Mouse (Mus musculus) liver, adult 2 months (tissue): Measurements from ENCODE around the gene Tex44. TPM values are rescaled to one million over a fixed set of nuclear protein-coding genes. Genes with fewer than 3 reads are reported as not detected.

Source experiments
- DNase-seq: peaks from one replicate; pipeline ENCODE4 v3.0.0-alpha.2; 2011; ENCODE audit warnings: low read depth, low spot score; ENCODE audit errors: extremely low read depth
- H3K27ac ChIP-seq: fragments of 200-500 bp; replicated peaks from 2 replicates; pipeline ENCODE4 v1.5.1; 2012; ENCODE audit warnings: low read depth, mild to moderate bottlenecking, control low read depth, inconsistent platforms, low read length; ENCODE audit not compliant: insufficient read depth
- H3K27me3 ChIP-seq: fragments of 200-500 bp; 2 replicates; pipeline ENCODE4 v1.6.1; 2012; ENCODE audit warnings: mild to moderate bottlenecking, moderate library complexity, low read length, inconsistent platforms; ENCODE audit not compliant: control insufficient read depth, insufficient read depth
- H3K36me3 ChIP-seq: fragments of 200-500 bp; 2 replicates; pipeline ENCODE4 v1.6.1; 2012; ENCODE audit warnings: low read length, inconsistent platforms; ENCODE audit not compliant: control insufficient read depth, insufficient read depth
- H3K4me1 ChIP-seq: fragments of 200-500 bp; 2 replicates; pipeline ENCODE4 v1.6.1; 2011; ENCODE audit warnings: low read length; ENCODE audit not compliant: control insufficient read depth, insufficient read depth
- H3K4me3 ChIP-seq: fragments of 200-500 bp; 2 replicates; pipeline ENCODE4 v1.5.1; 2011; ENCODE audit warnings: low read depth, mild to moderate bottlenecking, control low read depth, low read length, moderate library complexity; ENCODE audit not compliant: insufficient read depth
- H3K79me2 ChIP-seq: fragments of 200-500 bp; 2 replicates; pipeline ENCODE4 v1.6.1; 2012; ENCODE audit warnings: inconsistent platforms, mild to moderate bottlenecking, low read length, moderate library complexity; ENCODE audit not compliant: control insufficient read depth, insufficient read depth
- H3K9ac ChIP-seq: fragments of 200-500 bp; 2 replicates; pipeline ENCODE4 v1.6.1; 2012; ENCODE audit warnings: low read depth, mild to moderate bottlenecking, control low read depth, inconsistent platforms, low read length
- CTCF ChIP-seq: fragments of 200-500 bp; IDR thresholded peaks from 2 replicates; pipeline ENCODE4 v1.5.1; 2011; ENCODE audit warnings: low read depth, low read length, control low read depth
- POLR2A ChIP-seq: fragments of 200-500 bp; IDR thresholded peaks from 2 replicates; pipeline ENCODE4 v1.6.1; 2011; ENCODE audit warnings: low read length, control low read depth; ENCODE audit not compliant: insufficient read depth; ENCODE audit errors: extremely low read depth
- WGBS: fragments of 180-500 bp; shearing (Covaris S2); methylation state at CpG from one replicate; pipeline ENCODE4 v1.1.7; 2018; 5-methylcytosine and 5-hydroxymethylcytosine counted together
- polyA plus RNA-seq: library from polyadenylated mRNA; depleted of rRNA; stranded (reverse); fragments of >200 nt; gene quantifications from 2 replicates; pipeline ENCODE4 v1.2.3, GENCODE M21; 2012; rRNA removed
- total RNA-seq: library from RNA; depleted of rRNA; stranded (reverse); fragments of >200 nt; gene quantifications from 2 replicates; pipeline ENCODE4 v1.2.3, GENCODE M21; 2014; rRNA removed

Gene Tex44
- total RNA-seq (not detected in 2 replicates), polyA plus RNA-seq (not detected in 2 replicates)

DNA sequence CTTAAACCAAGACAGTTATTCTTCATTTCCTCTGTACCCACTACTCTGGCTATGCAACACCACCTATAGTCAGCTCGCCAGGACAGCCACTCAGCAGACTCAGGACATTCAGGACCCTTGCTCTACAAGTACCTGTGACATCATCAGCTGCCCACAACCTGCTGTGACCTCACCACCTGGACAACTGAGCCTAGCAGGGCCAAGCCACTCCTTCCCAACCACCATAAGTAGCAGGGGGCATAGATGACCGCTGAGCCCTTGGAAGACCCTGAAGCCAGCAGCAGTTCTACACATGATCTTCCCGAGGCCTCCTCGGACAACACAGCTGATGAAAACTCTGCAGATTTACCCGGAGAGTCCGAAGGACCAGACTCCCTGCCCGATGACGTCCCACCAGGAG, at the start of gene Tex44, which contains the start of gene Nmur1:
TSS of gene Tex44 (plus strand) at position 202 of the 400 bp plus-strand sequence.
TSS of gene Nmur1 (minus strand) at position 101 of the 400 bp plus-strand sequence.
- no peak for TF ChIP-seq POLR2A
- TF ChIP-seq CTCF = no peak
- Histone ChIP-seq H3K4me1 (no peaks in the 10 kb centered on the region), H3K36me3 (no peaks in the 10 kb centered on the region), H3K4me3 (no peak within 1 kb of the TSS), H3K9ac (no peak within 1 kb of the TSS), H3K79me2 (no peaks in the 10 kb centered on the region), H3K27me3 (no peaks in the 10 kb centered on the region), H3K27ac (no peak within 1 kb of the TSS)
- no peak for DNase-seq
- 87% methylated on average over 8 of the region's 8 CpGs for WGBS

DNA sequence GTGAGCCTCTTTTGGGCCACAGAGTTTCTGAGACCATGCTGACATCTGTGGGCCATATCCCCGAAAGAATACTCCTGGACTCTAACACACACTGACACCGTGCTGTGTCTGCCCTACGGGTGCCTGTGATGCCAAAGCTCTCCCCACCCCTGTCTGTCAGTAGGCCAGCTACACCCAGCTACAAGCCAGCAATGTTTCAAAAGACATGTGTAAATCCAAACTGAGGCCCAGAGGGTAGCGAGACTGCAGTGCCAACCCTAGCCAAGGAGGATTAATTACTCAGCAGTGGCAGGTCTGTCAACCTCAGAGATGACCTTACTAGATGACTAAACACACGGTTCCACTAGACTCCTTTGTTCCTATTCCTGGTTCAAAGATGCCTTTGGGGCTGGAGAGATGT, 49.8 kb upstream of the Tex44 start:
- DNase-seq = no peak
- 0 out of 2 replicates have a peak, but pooled peaks cover 2% of the 10 kb centered on the region for H3K4me1 ChIP-seq
- no peaks in the 10 kb centered on the region for H3K36me3 ChIP-seq

DNA sequence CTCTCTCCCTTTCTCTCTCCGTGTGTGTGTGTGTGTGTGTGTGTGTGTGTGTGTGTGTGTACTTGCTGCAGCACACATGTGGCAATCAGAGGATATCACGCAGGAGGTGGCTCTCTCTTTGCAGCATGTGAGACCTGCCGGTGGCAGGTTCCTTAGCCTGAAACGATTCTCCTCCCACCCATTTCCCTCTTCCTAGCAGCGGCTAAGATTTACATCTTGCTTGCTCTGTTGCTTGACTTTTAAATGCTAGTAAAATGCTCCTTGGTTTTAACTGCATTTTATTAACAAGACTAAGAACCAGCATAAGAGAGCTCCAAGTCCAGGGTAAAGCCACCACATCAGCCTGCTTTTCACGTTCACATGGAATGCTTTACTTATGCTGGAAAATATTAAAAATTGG, 47.5 kb upstream of the Tex44 start:
- DNase-seq = no peak
- Histone ChIP-seq H3K79me2 (no peaks in the 10 kb centered on the region), H3K4me1 (0 out of 2 replicates have a peak, but pooled peaks cover 2% of the 10 kb centered on the region), H3K4me3 (no peak overlapping the region), H3K9ac (no peak overlapping the region), H3K36me3 (no peaks in the 10 kb centered on the region), H3K27me3 (no peaks in the 10 kb centered on the region), H3K27ac (no peak overlapping the region)
- TF ChIP-seq CTCF (no peak), POLR2A (no peak)
- WGBS = 62% methylated on average over 6 of the region's 6 CpGs

More for the DNA sequence above, 49.8 kb upstream of the Tex44 start:
- TF ChIP-seq POLR2A = no peak
- no peak for TF ChIP-seq CTCF
- 86% methylated on average over 5 of the region's 5 CpGs for WGBS
- Histone ChIP-seq H3K27ac (no peak overlapping the region), H3K4me3 (no peak overlapping the region), H3K79me2 (no peaks in the 10 kb centered on the region), H3K9ac (no peak overlapping the region), H3K27me3 (no peaks in the 10 kb centered on the region)

DNA sequence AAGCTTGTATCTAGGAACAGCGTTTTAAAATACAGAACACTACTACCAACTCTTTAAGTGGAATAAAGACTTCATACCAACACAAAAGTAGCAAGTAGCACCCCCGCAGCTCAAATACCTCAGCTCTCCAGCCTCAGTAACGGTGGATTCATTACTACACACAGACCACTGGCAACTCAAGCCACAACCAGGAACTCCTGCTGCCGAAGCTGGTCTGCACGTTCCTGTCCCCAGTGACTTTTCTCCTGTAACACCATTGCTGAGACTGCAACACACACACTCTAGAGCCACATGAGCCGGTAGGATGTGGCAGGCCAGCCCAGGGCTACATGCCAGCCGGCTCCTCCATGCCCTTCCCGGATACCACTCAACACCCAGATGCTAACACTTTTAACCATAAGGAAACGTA, 47.0 kb upstream of the Tex44 start:
- no peak overlapping the region for H3K9ac ChIP-seq

DNA sequence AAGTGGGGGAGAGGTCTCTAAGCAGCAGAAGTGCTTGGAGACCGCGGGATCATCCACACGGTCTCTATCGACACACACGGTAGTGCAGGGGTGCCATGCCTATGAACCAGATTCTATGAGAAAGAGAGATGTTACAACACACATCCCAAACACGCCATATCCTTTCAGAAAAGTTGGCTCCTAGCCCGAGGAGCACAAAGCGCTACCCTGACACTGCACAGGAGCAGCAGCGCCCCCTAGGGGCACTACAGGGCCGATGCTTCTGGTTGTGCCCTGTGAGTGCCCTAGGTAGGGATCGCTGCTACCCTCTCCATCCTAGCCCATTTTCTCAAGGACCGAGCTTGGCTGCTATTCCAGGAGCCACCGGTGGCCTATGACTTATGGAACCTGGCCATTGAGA, 45.1 kb upstream of the Tex44 start:
- DNase-seq = peak; percentile 76
- Histone ChIP-seq H3K27me3 (no peaks in the 10 kb centered on the region), H3K4me1 (0 out of 2 replicates have a peak, but pooled peaks cover 2% of the 10 kb centered on the region), H3K9ac (no peak overlapping the region), H3K4me3 (no peak overlapping the region), H3K36me3 (no peaks in the 10 kb centered on the region), H3K27ac (no peak overlapping the region), H3K79me2 (no peaks in the 10 kb centered on the region)
- peak; percentile 97 for TF ChIP-seq CTCF
- no peak for TF ChIP-seq POLR2A
- WGBS = 16% methylated on average over 13 of the region's 13 CpGs

More for the DNA sequence above, 47.0 kb upstream of the Tex44 start:
- 0 out of 2 replicates have a peak, but pooled peaks cover 2% of the 10 kb centered on the region for H3K4me1 ChIP-seq
- no peak overlapping the region for H3K27ac ChIP-seq
- no peak overlapping the region for H3K4me3 ChIP-seq
- H3K27me3 ChIP-seq = no peaks in the 10 kb centered on the region
- H3K36me3 ChIP-seq = no peaks in the 10 kb centered on the region
- H3K79me2 ChIP-seq = no peaks in the 10 kb centered on the region
- TF ChIP-seq CTCF (no peak), POLR2A (no peak)
- WGBS = 81% methylated on average over 9 of the region's 9 CpGs
- DNase-seq = no peak

DNA sequence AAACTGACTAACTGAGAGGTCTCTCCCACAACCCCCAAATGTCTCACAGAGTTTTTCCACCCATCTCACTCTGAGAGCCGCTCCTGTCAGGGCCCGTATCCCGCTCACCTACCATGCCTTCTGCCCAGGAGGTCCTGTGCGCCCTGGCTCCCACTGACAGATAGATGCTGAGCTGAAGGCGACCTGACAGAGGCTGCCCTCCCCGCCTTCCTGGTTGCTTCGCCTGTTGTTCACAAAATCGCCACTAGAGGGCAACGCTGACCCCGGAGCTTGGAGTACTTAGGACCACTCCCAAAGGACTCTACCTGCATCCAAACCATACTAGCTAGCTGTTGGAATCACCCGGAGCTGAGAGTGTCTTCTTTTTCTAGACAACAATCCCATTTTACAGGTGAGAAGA, 36.9 kb upstream of the Tex44 start:
- no peak overlapping the region for H3K4me3 ChIP-seq
- no peaks in the 10 kb centered on the region for H3K27me3 ChIP-seq
- TF ChIP-seq CTCF = peak; percentile 85
- no peak for TF ChIP-seq POLR2A
- H3K4me1 ChIP-seq = no peaks in the 10 kb centered on the region
- no peaks in the 10 kb centered on the region for H3K79me2 ChIP-seq
- peak; percentile 19 for DNase-seq
- H3K36me3 ChIP-seq = no peaks in the 10 kb centered on the region
- H3K27ac ChIP-seq = no peak overlapping the region
- H3K9ac ChIP-seq = no peak overlapping the region
- WGBS = 2% methylated on average over 11 of the region's 11 CpGs
